ENCODE assay signal across 8 mouse cellular contexts in the genomic region with DNA sequence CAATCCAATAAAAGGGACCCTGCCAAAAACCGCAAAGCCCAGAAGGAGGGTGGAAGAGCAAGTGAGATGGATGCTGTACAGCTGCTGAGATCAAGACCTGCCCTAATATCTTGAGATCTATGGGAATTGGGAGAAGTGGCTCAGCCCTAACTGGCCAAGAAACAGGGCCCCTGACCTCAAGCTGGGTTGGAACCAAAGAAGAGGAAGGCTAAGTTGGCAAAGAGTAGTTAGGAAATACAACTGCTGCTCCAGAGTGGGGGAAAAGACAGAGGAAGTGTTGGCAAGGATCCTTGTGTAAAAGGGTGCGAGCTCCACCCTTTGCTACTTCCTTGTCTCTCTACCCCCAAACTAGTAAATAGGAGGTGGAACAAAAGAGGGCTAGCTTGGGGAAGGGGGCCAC. TPM values are rescaled to one million over a fixed set of nuclear protein-coding genes. Genes with fewer than 3 reads are reported as not detected.
DNase-seq lines count a peak whose midpoint lies in the region; ATAC-seq and TF ChIP-seq lines count a peak whose summit lies in the region.

No protein-coding gene starts in this region.

- no peaks in the 10 kb centered on the region for H3K9me3 ChIP-seq in hindbrain, postnatal 0 days (ENCODE audit: low read length)
- no peaks in the 10 kb centered on the region for H3K9me3 ChIP-seq in lung, embryonic 16.5 days (ENCODE audit: control insufficient read depth, low read length)
- no peaks in the 10 kb centered on the region for H3K9me3 ChIP-seq in stomach, embryonic 16.5 days (replicated peaks; ENCODE audit: control insufficient read depth, low read length)

- WGBS in hindbrain, postnatal 0 days: 80% methylated on average over 2 of the region's 2 CpGs
- WGBS in lung, embryonic 16.5 days: 58% methylated on average over 2 of the region's 2 CpGs
- WGBS in stomach, embryonic 16.5 days: 63% methylated on average over 2 of the region's 2 CpGs

- peak overlapping the region; percentile 68 for H3K4me2 ChIP-seq in hindbrain, postnatal 0 days (ENCODE audit: low read depth, low read length)
- H3K4me2 ChIP-seq in lung, embryonic 16.5 days (ENCODE audit: low read depth, low read length): peak overlapping the region; percentile 57
- peak overlapping the region; percentile 56 for H3K4me2 ChIP-seq in stomach, embryonic 16.5 days (ENCODE audit: low read depth, low read length)

- H3K27ac ChIP-seq in hindbrain, postnatal 0 days: peak overlapping the region; percentile 91; the same call in 1 of the 2 replicates
- H3K27ac ChIP-seq in lung, embryonic 16.5 days (ENCODE audit: low read length): no peak overlapping the region; the same call in 1 of the 2 replicates
- H3K27ac ChIP-seq in stomach, embryonic 16.5 days (ENCODE audit: low read length): peak overlapping the region; percentile 79; the same call in 1 of the 2 replicates

- ATAC-seq in hindbrain, postnatal 0 days: no peak
- ATAC-seq in lung, embryonic 16.5 days (ENCODE audit: low read depth): peak; percentile 12
- no peak for ATAC-seq in stomach, embryonic 16.5 days (ENCODE audit: insufficient read depth, low FRiP score)

- intact Hi-C loops in left cerebral cortex, postnatal 14 days (cut with DNase I): loop anchor here (10.0 kb wide), 2 partner anchors 129 to 159 kb away; no protein-coding TSS in a partner anchor

- H3K9ac ChIP-seq in hindbrain, postnatal 0 days (replicated peaks; ENCODE audit: low read length): no peak overlapping the region
- peak overlapping the region; percentile 67; the same call in 1 of the 2 replicates for H3K9ac ChIP-seq in lung, embryonic 16.5 days (ENCODE audit: low read length)
- peak overlapping the region; percentile 73 for H3K9ac ChIP-seq in stomach, embryonic 16.5 days (ENCODE audit: low read length)

- no peak overlapping the region for H3K4me3 ChIP-seq in hindbrain, postnatal 0 days (ENCODE audit: low read length)
- H3K4me3 ChIP-seq in lung, embryonic 16.5 days (ENCODE audit: low read length): peak overlapping the region; percentile 68
- H3K4me3 ChIP-seq in stomach, embryonic 16.5 days (replicated peaks; ENCODE audit: low read length): peak overlapping the region; percentile 58

- TF ChIP-seq CTCF in hindbrain, postnatal 0 days (IDR thresholded peaks at IDR 0.05; ENCODE audit: low read depth): no peak

- no peaks in the 10 kb centered on the region for H3K27me3 ChIP-seq in hindbrain, postnatal 0 days (ENCODE audit: insufficient read depth, low read length)
- no peaks in the 10 kb centered on the region for H3K27me3 ChIP-seq in lung, embryonic 16.5 days (ENCODE audit: control insufficient read depth, insufficient read depth, low read depth, low read length)
- H3K27me3 ChIP-seq in stomach, embryonic 16.5 days (ENCODE audit: control insufficient read depth, insufficient read depth, low read length): no peaks in the 10 kb centered on the region

- peak; percentile 34 for DNase-seq in layer of hippocampus, adult 9-11 months
- no peak for DNase-seq in layer of hippocampus, adult 8-10 months (ENCODE audit: low spot score in 2 of 2)
- DNase-seq in hindbrain, postnatal 0 days (ENCODE audit: low spot score): no peak
- no peak for DNase-seq in left cerebral cortex, postnatal 14 days (ENCODE audit: low spot score in 2 of 2)
- no peak for DNase-seq in cerebellum, postnatal 25 days
- DNase-seq in c-Kit-positive CD71-positive TER-119-positive erythroid progenitor cells, embryonic 14.5 days (ENCODE audit: low spot score): no peak

- peaks cover 6% of the 10 kb centered on the region; the same call in 1 of the 2 replicates for H3K36me3 ChIP-seq in hindbrain, postnatal 0 days (ENCODE audit: insufficient read depth, low read length)
- peaks cover 42% of the 10 kb centered on the region for H3K36me3 ChIP-seq in lung, embryonic 16.5 days (ENCODE audit: control insufficient read depth, insufficient read depth, low read length)
- H3K36me3 ChIP-seq in stomach, embryonic 16.5 days (ENCODE audit: control insufficient read depth, insufficient read depth, low read length): peaks cover 16% of the 10 kb centered on the region; the same call in 1 of the 2 replicates

- no peaks in the 10 kb centered on the region for H3K4me1 ChIP-seq in hindbrain, postnatal 0 days (ENCODE audit: insufficient read depth, low read length)
- H3K4me1 ChIP-seq in lung, embryonic 16.5 days (replicated peaks; ENCODE audit: control insufficient read depth, insufficient read depth, low read length): no peaks in the 10 kb centered on the region; the same call in 1 of the 2 replicates
- H3K4me1 ChIP-seq in stomach, embryonic 16.5 days (ENCODE audit: control insufficient read depth, insufficient read depth, low read length): no peaks in the 10 kb centered on the region

RNA-seq across cellular contexts. Expression of a gene that starts 6.2 kb away (rescaled TPM):
- 100 to 1,000 TPM in 1 of 4 experiments, 10 to 100 TPM in 3; 70.1 to 101 (median 86.8) TPM for total RNA-seq in layer of hippocampus, adult 8-10 months (2022)
- 276 and 324 TPM in 2 replicates for total RNA-seq in hindbrain, postnatal 0 days (2014; rRNA removed)
- 57.2 and 58.6 TPM in 2 replicates for polyA plus RNA-seq in hindbrain, postnatal 0 days (2015; fragmentation: Nextera tagmentation; extraction: Ambion mirVana)
- 372 and 374 TPM in 2 replicates for polyA plus RNA-seq in lung, embryonic 16.5 days (2015; fragmentation: Nextera tagmentation; extraction: Ambion mirVana)
- polyA plus RNA-seq in stomach, embryonic 16.5 days (2015; fragmentation: Nextera tagmentation; extraction: Ambion mirVana): 498 and 560 TPM in 2 replicates
- total RNA-seq in left cerebral cortex, postnatal 14 days (2021): 100 to 1,000 TPM in 1 of 2 experiments, 10 to 100 TPM in 1; 89.1 to 100 TPM

RNA-seq across cellular contexts. Expression of a gene that starts 11.1 kb away (rescaled TPM):
- total RNA-seq in layer of hippocampus, adult 8-10 months (2022): 10 to 100 TPM; 33.0 to 42.3 (median 35.6) TPM
- 55.4 and 66.3 TPM in 2 replicates for total RNA-seq in hindbrain, postnatal 0 days (2014; rRNA removed)
- polyA plus RNA-seq in hindbrain, postnatal 0 days (2015; fragmentation: Nextera tagmentation; extraction: Ambion mirVana): 15.6 and 18.2 TPM in 2 replicates
- 24.9 and 25.4 TPM in 2 replicates for polyA plus RNA-seq in lung, embryonic 16.5 days (2015; fragmentation: Nextera tagmentation; extraction: Ambion mirVana)
- polyA plus RNA-seq in stomach, embryonic 16.5 days (2015; fragmentation: Nextera tagmentation; extraction: Ambion mirVana): 22.5 and 26.8 TPM in 2 replicates
- 10 to 100 TPM; 38.9 to 40.4 TPM for total RNA-seq in left cerebral cortex, postnatal 14 days (2021)

RNA-seq across cellular contexts. Expression of a gene that starts 27.2 kb away (rescaled TPM):
- total RNA-seq in layer of hippocampus, adult 8-10 months (2022): 100 to 1,000 TPM; 106 to 243 (median 166) TPM
- 1,531 and 1,618 TPM in 2 replicates for total RNA-seq in hindbrain, postnatal 0 days (2014; rRNA removed)
- 375 and 384 TPM in 2 replicates for polyA plus RNA-seq in hindbrain, postnatal 0 days (2015; fragmentation: Nextera tagmentation; extraction: Ambion mirVana)
- polyA plus RNA-seq in lung, embryonic 16.5 days (2015; fragmentation: Nextera tagmentation; extraction: Ambion mirVana): 826 and 850 TPM in 2 replicates
- polyA plus RNA-seq in stomach, embryonic 16.5 days (2015; fragmentation: Nextera tagmentation; extraction: Ambion mirVana): 666 and 804 TPM in 2 replicates
- 100 to 1,000 TPM; 124 to 140 TPM for total RNA-seq in left cerebral cortex, postnatal 14 days (2021)

RNA-seq across cellular contexts. Expression of a gene that starts 38.3 kb away (rescaled TPM):
- total RNA-seq in layer of hippocampus, adult 8-10 months (2022): 10 to 100 TPM; 64.2 to 86.3 (median 75.9) TPM
- 51.5 and 81.2 TPM in 2 replicates for total RNA-seq in hindbrain, postnatal 0 days (2014; rRNA removed)
- polyA plus RNA-seq in hindbrain, postnatal 0 days (2015; fragmentation: Nextera tagmentation; extraction: Ambion mirVana): 66.0 and 79.0 TPM in 2 replicates
- polyA plus RNA-seq in lung, embryonic 16.5 days (2015; fragmentation: Nextera tagmentation; extraction: Ambion mirVana): 81.9 and 91.7 TPM in 2 replicates
- polyA plus RNA-seq in stomach, embryonic 16.5 days (2015; fragmentation: Nextera tagmentation; extraction: Ambion mirVana): 79.1 and 81.0 TPM in 2 replicates
- 10 to 100 TPM; 51.2 to 53.1 TPM for total RNA-seq in left cerebral cortex, postnatal 14 days (2021)

RNA-seq across cellular contexts. Expression of a gene that starts 38.7 kb away (rescaled TPM):
- total RNA-seq in layer of hippocampus, adult 8-10 months (2022): 1 to 10 TPM; 2.9 to 7.3 (median 5.2) TPM
- total RNA-seq in hindbrain, postnatal 0 days (2014; rRNA removed): 3.5 and 3.6 TPM in 2 replicates
- 4.1 and 4.3 TPM in 2 replicates for polyA plus RNA-seq in hindbrain, postnatal 0 days (2015; fragmentation: Nextera tagmentation; extraction: Ambion mirVana)
- polyA plus RNA-seq in lung, embryonic 16.5 days (2015; fragmentation: Nextera tagmentation; extraction: Ambion mirVana): 17.4 and 18.6 TPM in 2 replicates
- 14.8 and 18.7 TPM in 2 replicates for polyA plus RNA-seq in stomach, embryonic 16.5 days (2015; fragmentation: Nextera tagmentation; extraction: Ambion mirVana)
- total RNA-seq in left cerebral cortex, postnatal 14 days (2021): 1 to 10 TPM; 1.4 to 2.0 TPM
